Mouse (Mus musculus) spleen, adult 2 months (tissue): Measurements from ENCODE around the gene Ccdc148.

Experiments
- CTCF ChIP-seq: fragments of 200-500 bp; IDR thresholded peaks from 2 replicates; pipeline ENCODE4 v1.5.1; 2011; ENCODE audit warnings: mild to moderate bottlenecking, inconsistent platforms; ENCODE audit not compliant: insufficient read depth, insufficient read length, insufficient replicate concordance; ENCODE audit errors: extremely low read depth
- POLR2A ChIP-seq: fragments of 200-500 bp; IDR thresholded peaks from 2 replicates; pipeline ENCODE4 v1.6.1; 2011; ENCODE audit warnings: low read depth, low read length, inconsistent platforms

GRCm38 (mm10) chr2:59161021-59161440, 548 bp upstream of the Ccdc148 start:
- no peak for TF ChIP-seq CTCF
- no peak for TF ChIP-seq POLR2A
